15 mouse cellular contexts compared by ENCODE assay signal in genomic region chr12:40596020-40596419, GRCm38 (mm10).
"Had no signal": no experiment of that assay in that cellular context is flagged by ENCODE, and none has a peak within 500 bp of the region (broad histone marks: within the 10 kb centered on the region; RNA-seq: fewer than 3 reads in every experiment).

No protein-coding gene starts in this region.

- H3K27me3 ChIP-seq: limb, embryonic 12.5 days; liver, embryonic 15.5 days; neural tube, embryonic 12.5 days had no signal

- H3K9me3 ChIP-seq: limb, embryonic 12.5 days; liver, embryonic 15.5 days; neural tube, embryonic 12.5 days had no signal

- H3K36me3 ChIP-seq: limb, embryonic 12.5 days; liver, embryonic 15.5 days; neural tube, embryonic 12.5 days had no signal

- H3K4me2 ChIP-seq: limb, embryonic 12.5 days; liver, embryonic 11.5 days; liver, embryonic 15.5 days; neural tube, embryonic 12.5 days had no signal

- ATAC-seq: lung, postnatal 0 days had no signal

- DNase-seq: kidney, adult 11 months; kidney, adult 9 months; kidney, postnatal 10 days; kidney, postnatal 4 days; lung, adult 2 months; lung, postnatal 36 days; right cerebral cortex, postnatal 4 days; spleen, adult 18-20 months; thymus, adult 18-20 months; thymus, postnatal 14 days had no signal

- H3K4me1 ChIP-seq: liver, embryonic 15.5 days; neural tube, embryonic 12.5 days had no signal

- H3K9ac ChIP-seq: limb, embryonic 12.5 days; liver, embryonic 15.5 days; neural tube, embryonic 12.5 days had no signal

- H3K4me3 ChIP-seq: limb, embryonic 12.5 days; liver, embryonic 15.5 days; neural tube, embryonic 12.5 days had no signal

- H3K27ac ChIP-seq: limb, embryonic 12.5 days; liver, embryonic 15.5 days; neural tube, embryonic 12.5 days had no signal
